Mouse (Mus musculus) heart, embryonic 12.5 days (tissue): ENCODE measurements around the gene Rilpl1. TPM values are rescaled to one million over a fixed set of nuclear protein-coding genes. Genes with fewer than 3 reads are reported as not detected.
"Not testable (repeated sequence)": the region's sequence is repeated elsewhere in the genome, so short reads cannot be mapped to it uniquely, and the experiment has no call there.

Experiments used
- ATAC-seq: fragments of 200-750 bp; cut with Nextera tagmentation; 2 replicates; pipeline ENCODE4 v1.8.0; 2017; ENCODE audit warnings: moderate TSS enrichment, moderate library complexity; ENCODE audit not compliant: insufficient number of reproducible peaks, low FRiP score
- H3K27ac ChIP-seq: fragments of 300-500 bp; sonication (generic); 2 replicates; pipeline ENCODE4 v1.5.1; 2016; ENCODE audit warnings: mild to moderate bottlenecking, moderate library complexity; ENCODE audit not compliant: poor library complexity, severe bottlenecking
- H3K27me3 ChIP-seq: fragments of 300-500 bp; sonication (generic); replicated peaks from 2 replicates; pipeline ENCODE4 v1.6.1; 2016; ENCODE audit warnings: mild to moderate bottlenecking, moderate library complexity
- H3K36me3 ChIP-seq: fragments of 300-500 bp; sonication (generic); 2 replicates; pipeline ENCODE4 v1.6.1; 2016; ENCODE audit warnings: mild to moderate bottlenecking, moderate library complexity
- H3K4me1 ChIP-seq: fragments of 300-500 bp; sonication (generic); replicated peaks from 2 replicates; pipeline ENCODE4 v1.6.1; 2016; ENCODE audit warnings: mild to moderate bottlenecking
- H3K4me2 ChIP-seq: fragments of 300-500 bp; sonication (generic); 2 replicates; pipeline ENCODE4 v1.6.1; 2016; ENCODE audit warnings: mild to moderate bottlenecking, moderate library complexity
- H3K4me3 ChIP-seq: fragments of 300-500 bp; sonication (generic); 2 replicates; pipeline ENCODE4 v1.5.1; 2016; ENCODE audit warnings: mild to moderate bottlenecking
- H3K9ac ChIP-seq: fragments of 300-500 bp; sonication (generic); 2 replicates; pipeline ENCODE4 v1.6.1; 2016; ENCODE audit warnings: mild to moderate bottlenecking, moderate library complexity
- H3K9me3 ChIP-seq: fragments of 300-500 bp; sonication (generic); replicated peaks from 2 replicates; pipeline ENCODE4 v1.6.1; 2016; ENCODE audit warnings: mild to moderate bottlenecking, moderate library complexity
- WGBS: fragments of 180-500 bp; shearing (Covaris S2); methylation state at CpG from one replicate; pipeline ENCODE4 v1.1.7; 2016; 5-methylcytosine and 5-hydroxymethylcytosine counted together
- polyA plus RNA-seq: library from polyadenylated mRNA; unstranded; fragments of >200 nt; fragmentation: Nextera tagmentation; extraction: Ambion mirVana; gene quantifications from 2 replicates; pipeline ENCODE4 v1.2.1, GENCODE M21; 2016

Gene Rilpl1
- polyA plus RNA-seq, 1 experiment from 2014 or later, result 29.8 TPM

DNA sequence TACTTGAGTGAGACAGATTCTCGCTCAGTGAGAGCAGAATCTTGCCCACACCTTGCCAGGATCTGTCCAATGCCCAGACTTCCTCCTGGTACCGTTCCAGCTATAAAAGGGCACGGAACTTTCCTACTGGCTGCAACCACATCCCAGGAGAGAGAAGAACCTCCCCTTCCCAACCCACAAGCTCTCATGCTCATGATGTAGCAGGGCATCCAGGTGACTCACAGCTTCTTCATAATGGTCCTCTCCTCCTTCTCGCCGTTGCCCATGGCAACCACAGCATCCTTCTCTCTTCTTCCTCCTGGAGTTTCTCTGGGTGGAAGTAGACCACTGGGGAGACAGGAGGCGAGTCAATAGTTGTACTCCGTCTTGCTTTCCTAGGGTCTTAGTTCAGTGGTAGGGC lies 62.8 kb downstream of the Rilpl1 start:
- Histone ChIP-seq H3K9me3 (no peaks in the 10 kb centered on the region), H3K4me3 (no peak overlapping the region), H3K4me1 (no peaks in the 10 kb centered on the region), H3K27me3 (no peaks in the 10 kb centered on the region), H3K27ac (no peak overlapping the region), H3K4me2 (no peak overlapping the region), H3K36me3 (peaks cover 41% of the 10 kb centered on the region), H3K9ac (no peak overlapping the region)
- 84% methylated on average over 7 of the region's 7 CpGs for WGBS
- ATAC-seq, result no peak

DNA sequence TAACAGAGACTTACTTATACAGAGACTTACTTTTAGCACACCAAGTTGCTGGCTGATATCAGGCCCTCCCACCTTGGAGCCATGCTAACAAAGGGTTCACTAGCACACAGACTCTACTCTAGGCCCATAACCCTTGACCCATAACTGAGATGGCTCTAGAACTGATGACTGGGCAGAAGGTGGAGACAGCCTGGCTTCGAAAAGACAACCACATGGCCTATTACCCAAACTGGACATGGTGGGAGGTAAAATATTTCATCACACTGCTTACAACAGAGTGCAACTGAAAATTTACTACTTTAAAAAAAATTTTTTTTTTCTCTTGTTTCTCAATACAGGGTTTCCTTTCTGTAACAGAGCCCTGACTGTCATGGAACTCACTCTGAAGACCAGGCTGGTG lies 63.4 kb downstream of the Rilpl1 start:
- no peak for ATAC-seq

DNA sequence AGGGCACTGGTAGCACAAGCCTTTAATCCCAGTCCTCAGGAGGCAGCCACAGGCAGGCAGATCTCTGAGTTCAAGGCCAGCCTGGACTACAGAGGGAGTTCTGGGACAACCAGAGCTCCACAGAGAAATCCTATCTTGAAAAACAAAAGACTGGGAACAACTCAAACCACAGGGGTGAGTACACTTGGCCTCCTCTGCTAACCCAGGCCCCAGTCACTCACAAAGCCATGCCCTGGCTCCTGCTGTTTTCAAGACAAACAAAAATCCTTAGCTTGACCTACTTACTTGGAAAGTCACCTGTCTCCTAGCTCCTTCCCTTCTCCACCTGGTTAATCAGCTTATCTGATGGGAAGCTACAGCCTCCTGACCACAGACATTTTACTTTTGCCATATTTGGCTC lies 66.3 kb downstream of the Rilpl1 start:
- Histone ChIP-seq H3K9ac (no peak overlapping the region), H3K4me2 (no peak overlapping the region), H3K27ac (no peak overlapping the region), H3K9me3 (no peaks in the 10 kb centered on the region), H3K27me3 (no peaks in the 10 kb centered on the region), H3K4me3 (no peak overlapping the region), H3K36me3 (peaks cover 72% of the 10 kb centered on the region), H3K4me1 (no peaks in the 10 kb centered on the region)
- no peak for ATAC-seq

More for the DNA sequence above, 63.4 kb downstream of the Rilpl1 start:
- H3K27ac ChIP-seq, result no peak overlapping the region
- no peak overlapping the region for H3K9ac ChIP-seq
- H3K27me3 ChIP-seq, result no peaks in the 10 kb centered on the region
- no peak overlapping the region for H3K4me2 ChIP-seq
- peaks cover 46% of the 10 kb centered on the region for H3K36me3 ChIP-seq
- H3K4me3 ChIP-seq, result no peak overlapping the region
- WGBS, result 81% methylated on average over 1 of the region's 1 CpGs
- H3K4me1 ChIP-seq, result no peaks in the 10 kb centered on the region
- no peaks in the 10 kb centered on the region for H3K9me3 ChIP-seq

- peaks cover 76% of the 10 kb centered on the region for H3K36me3 ChIP-seq
- H3K9ac ChIP-seq, result no peak overlapping the region
- H3K27me3 ChIP-seq, result no peaks in the 10 kb centered on the region
- no peaks in the 10 kb centered on the region for H3K4me1 ChIP-seq
- H3K4me3 ChIP-seq, result no peak overlapping the region
- no peak overlapping the region for H3K27ac ChIP-seq
- 80% methylated on average over 5 of the region's 5 CpGs for WGBS
- H3K4me2 ChIP-seq, result no peak overlapping the region
- ATAC-seq, result 0 out of 2 replicates have a peak, but pooled peaks have one; percentile 33
- H3K9me3 ChIP-seq, result no peaks in the 10 kb centered on the region
Observed at GRCm38 (mm10) chr5:124463462-124463861, 67.7 kb downstream of the Rilpl1 start.

GRCm38 (mm10) chr5:124462297-124463025 lies 68.7 kb downstream of the Rilpl1 start:
- Histone ChIP-seq H3K4me3 (no peak overlapping the region), H3K4me1 (no peaks in the 10 kb centered on the region), H3K9ac (no peak overlapping the region), H3K9me3 (no peaks in the 10 kb centered on the region), H3K27me3 (no peaks in the 10 kb centered on the region), H3K36me3 (peaks cover 77% of the 10 kb centered on the region), H3K4me2 (no peak overlapping the region), H3K27ac (no peak overlapping the region)
- 83% methylated on average over 8 of the region's 8 CpGs for WGBS
- ATAC-seq, result no peak

DNA sequence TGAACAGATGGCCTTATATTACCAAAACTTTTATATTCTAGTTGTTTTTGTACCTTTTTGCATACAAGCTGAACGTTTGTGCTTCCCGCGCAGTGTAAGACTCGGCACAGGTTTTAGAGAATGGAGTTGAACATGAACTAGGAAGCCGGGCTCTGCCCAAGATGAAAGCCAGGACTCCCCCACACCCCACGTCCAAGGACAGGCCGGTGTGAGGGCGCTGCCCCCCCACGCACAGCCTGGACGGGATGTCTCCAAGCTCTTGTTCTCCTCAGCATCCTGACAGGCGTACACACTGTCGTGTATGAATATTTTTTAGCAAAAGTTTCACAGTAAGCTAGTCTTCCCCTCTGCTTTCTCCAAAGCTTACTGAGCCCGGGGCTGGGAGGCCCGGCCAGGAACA lies 70.3 kb downstream of the Rilpl1 start:
- H3K27ac ChIP-seq, H3K9ac ChIP-seq, H3K9me3 ChIP-seq, H3K4me3 ChIP-seq, ATAC-seq, H3K27me3 ChIP-seq, H3K4me1 ChIP-seq, H3K4me2 ChIP-seq: not testable (repeated sequence)
- 91% methylated on average over 14 of the region's 14 CpGs for WGBS
- peaks cover 81% of the 10 kb centered on the region for H3K36me3 ChIP-seq

DNA sequence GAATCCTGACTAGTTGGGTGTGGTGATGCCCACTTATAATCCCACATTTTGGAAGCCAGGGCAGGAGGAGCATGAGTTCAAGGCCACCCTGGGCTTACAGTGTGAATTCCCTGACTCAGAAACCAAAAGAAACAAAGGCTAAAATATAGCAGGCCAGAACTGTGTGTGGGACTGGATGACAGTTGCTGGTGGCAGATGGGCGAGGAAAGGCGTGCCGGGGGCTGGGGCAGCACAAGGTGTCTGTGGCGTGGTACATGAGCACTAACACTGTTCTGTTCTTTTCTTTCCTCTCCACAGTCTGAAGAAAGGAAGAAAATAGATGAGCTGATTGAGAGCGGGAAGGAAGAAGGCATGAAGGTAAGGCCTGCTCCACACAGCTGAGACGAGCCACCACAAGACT lies 74.4 kb downstream of the Rilpl1 start:
- Histone ChIP-seq H3K9ac (no peak overlapping the region), H3K27me3 (no peaks in the 10 kb centered on the region), H3K4me2 (no peak overlapping the region), H3K36me3 (peaks cover 89% of the 10 kb centered on the region), H3K9me3 (no peaks in the 10 kb centered on the region), H3K27ac (no peak overlapping the region), H3K4me1 (peaks cover 20% of the 10 kb centered on the region), H3K4me3 (no peak overlapping the region)
- WGBS, result 95% methylated on average over 6 of the region's 6 CpGs
- ATAC-seq, result no peak

GRCm38 (mm10) chr5:124454082-124454419 lies 77.1 kb downstream of the Rilpl1 start:
- no peak overlapping the region for H3K27ac ChIP-seq

GRCm38 (mm10) chr5:124453339-124454081 lies 77.7 kb downstream of the Rilpl1 start:
- 79% methylated on average over 13 of the region's 13 CpGs for WGBS
- peak overlapping the region; percentile 36 for H3K27ac ChIP-seq
- no peaks in the 10 kb centered on the region for H3K27me3 ChIP-seq
- peaks cover 46% of the 10 kb centered on the region for H3K4me1 ChIP-seq
- no peak overlapping the region for H3K4me2 ChIP-seq
- H3K36me3 ChIP-seq, result peaks cover 92% of the 10 kb centered on the region
- H3K4me3 ChIP-seq, result no peak overlapping the region
- H3K9me3 ChIP-seq, result no peaks in the 10 kb centered on the region
- no peak for ATAC-seq
- H3K9ac ChIP-seq, result peak overlapping the region; percentile 23; the same call in 1 of the 2 replicates

More at GRCm38 (mm10) chr5:124454082-124454419, 77.1 kb downstream of the Rilpl1 start:
- H3K9me3 ChIP-seq, result no peaks in the 10 kb centered on the region
- H3K27me3 ChIP-seq, result no peaks in the 10 kb centered on the region
- H3K9ac ChIP-seq, result no peak overlapping the region
- 83% methylated on average over 1 of the region's 1 CpGs for WGBS
- no peak overlapping the region for H3K4me2 ChIP-seq
- peaks cover 92% of the 10 kb centered on the region for H3K36me3 ChIP-seq
- peaks cover 41% of the 10 kb centered on the region for H3K4me1 ChIP-seq
- ATAC-seq, result no peak
- H3K4me3 ChIP-seq, result no peak overlapping the region

DNA sequence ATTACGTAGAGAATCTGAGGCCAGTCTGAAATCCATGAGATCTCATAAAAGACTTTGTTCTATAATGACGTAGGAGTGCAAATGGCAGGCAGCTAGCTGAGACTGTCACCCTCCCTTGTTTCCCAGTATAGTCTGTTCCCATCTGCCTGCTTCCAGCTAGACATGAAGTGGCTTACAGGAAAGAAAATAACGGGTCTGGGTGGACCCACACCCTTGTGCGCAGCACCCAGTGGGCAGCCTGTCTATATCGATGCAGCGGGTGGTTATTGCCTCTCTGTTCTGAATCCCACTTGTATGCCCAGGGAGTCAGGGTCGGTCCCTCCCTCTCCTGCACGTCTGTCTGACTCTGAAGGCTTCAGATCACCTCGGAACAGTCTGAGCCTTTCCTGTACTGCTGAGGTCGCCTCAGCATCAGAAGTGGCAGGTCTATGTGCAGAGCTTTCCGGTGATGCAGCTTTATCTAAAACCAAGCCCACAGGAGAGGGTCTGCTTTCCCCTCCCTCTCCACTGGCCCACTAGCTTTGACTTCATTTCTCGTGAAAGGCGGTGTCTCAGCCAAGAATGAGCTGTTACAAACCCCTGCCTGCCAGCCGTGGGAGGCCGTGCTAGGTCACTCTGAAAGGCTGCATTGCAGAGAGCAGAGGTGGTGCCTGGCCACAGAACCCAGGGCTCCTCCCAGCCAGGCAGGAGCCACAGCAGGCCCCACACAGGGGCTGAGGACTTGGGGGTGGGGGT lies 78.5 kb downstream of the Rilpl1 start:
- H3K27ac ChIP-seq, result peak overlapping the region; percentile 36; the same call in 1 of the 2 replicates
- 69% methylated on average over 15 of the region's 15 CpGs for WGBS
- H3K9me3 ChIP-seq, result no peaks in the 10 kb centered on the region
- H3K9ac ChIP-seq, result 0 out of 2 replicates have a peak overlapping the region, but pooled peaks have one; percentile 4
- peaks cover 91% of the 10 kb centered on the region for H3K36me3 ChIP-seq
- no peak overlapping the region for H3K4me2 ChIP-seq
- no peaks in the 10 kb centered on the region for H3K27me3 ChIP-seq
- ATAC-seq, result no peak
- H3K4me3 ChIP-seq, result no peak overlapping the region
- peaks cover 50% of the 10 kb centered on the region for H3K4me1 ChIP-seq
